Mouse (Mus musculus) thymus, postnatal 4 days (tissue): ENCODE measurements around the gene Hoxc13.

Source experiments
- DNase-seq: peaks from one replicate; pipeline ENCODE4 v3.0.0; 2021

Gene Hoxc13

GRCm38 (mm10) chr15:102937036-102937666 is 16.2 kb downstream of the Hoxc13 start:
- DNase-seq: peak; percentile 22

- DNase-seq: no peak
Measured at GRCm38 (mm10) chr15:102939256-102940155, 18.6 kb downstream of the Hoxc13 start.

GRCm38 (mm10) chr15:102942739-102943467 is 22.0 kb downstream of the Hoxc13 start:
- DNase-seq: peak; percentile 14

- no peak for DNase-seq
Measured at GRCm38 (mm10) chr15:102943468-102943813, 22.5 kb downstream of the Hoxc13 start.

GRCm38 (mm10) chr15:102945185-102946077 is 24.5 kb downstream of the Hoxc13 start:
- DNase-seq: no peak

- no peak for DNase-seq
Measured at GRCm38 (mm10) chr15:102947276-102947675, 26.4 kb downstream of the Hoxc13 start.

GRCm38 (mm10) chr15:102948842-102949241 is 27.9 kb downstream of the Hoxc13 start:
- DNase-seq: no peak

GRCm38 (mm10) chr15:102949696-102950095 is 28.8 kb downstream of the Hoxc13 start:
- DNase-seq: no peak

- no peak for DNase-seq
Measured at GRCm38 (mm10) chr15:102950877-102951276, 30.0 kb downstream of the Hoxc13 start.

GRCm38 (mm10) chr15:102953561-102953960 is 32.7 kb downstream of the Hoxc13 start:
- no peak for DNase-seq

GRCm38 (mm10) chr15:102954192-102955006 is 33.5 kb downstream of the Hoxc13 start, which contains the start of gene Hoxc11:
TSS of gene Hoxc11 (plus strand) at chr15:102954427.
- DNase-seq: no peak

GRCm38 (mm10) chr15:102955007-102955382 is 34.1 kb downstream of the Hoxc13 start:
- DNase-seq: no peak

GRCm38 (mm10) chr15:102955833-102956640 is 35.1 kb downstream of the Hoxc13 start:
- no peak for DNase-seq

GRCm38 (mm10) chr15:102956906-102957305 is 36.0 kb downstream of the Hoxc13 start:
- DNase-seq: no peak

GRCm38 (mm10) chr15:102959663-102960191 is 38.8 kb downstream of the Hoxc13 start:
- no peak for DNase-seq

GRCm38 (mm10) chr15:102961728-102962127 is 40.8 kb downstream of the Hoxc13 start:
- no peak for DNase-seq

GRCm38 (mm10) chr15:102962492-102962891 is 41.6 kb downstream of the Hoxc13 start:
- DNase-seq: no peak

- no peak for DNase-seq
Measured at GRCm38 (mm10) chr15:102963259-102963658, 42.4 kb downstream of the Hoxc13 start.

- no peak for DNase-seq
Measured at GRCm38 (mm10) chr15:102963671-102964640, 43.1 kb downstream of the Hoxc13 start.
